Mouse (Mus musculus): Measurements from ENCODE around the gene Gbgt1.

DNA sequence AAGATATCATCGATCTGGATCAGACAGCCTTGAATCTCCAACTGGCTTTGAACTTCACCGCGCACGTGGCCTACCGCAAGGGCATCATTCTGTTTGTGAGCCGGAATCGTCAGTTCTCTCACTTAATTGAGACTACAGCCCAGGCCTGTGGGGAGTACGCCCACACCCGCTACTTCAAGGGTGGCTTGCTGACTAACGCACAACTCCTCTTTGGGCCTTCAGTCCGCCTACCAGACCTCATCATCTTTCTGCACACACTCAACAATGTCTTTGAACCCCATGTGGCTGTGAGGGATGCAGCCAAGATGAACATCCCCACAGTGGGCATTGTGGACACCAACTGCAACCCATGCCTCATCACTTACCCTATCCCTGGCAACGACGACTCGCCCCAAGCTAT is 27.2 kb upstream of the Gbgt1 start:
- TF ChIP-seq EP300 (optimal IDR thresholded peaks at IDR 0.05) (no peak), CTCF (IDR thresholded peaks at IDR 0.05; ENCODE audit: low read depth) (no peak)

All from stomach, postnatal 0 days (tissue).